ENCODE assay signal across 7 mouse cellular contexts in genomic region chr11:95688981-95689380, GRCm38 (mm10). TPM values are rescaled to one million over a fixed set of nuclear protein-coding genes. Genes with fewer than 3 reads are reported as not detected.
DNase-seq lines count a peak whose midpoint lies in the region; ATAC-seq and TF ChIP-seq lines count a peak whose summit lies in the region.

No protein-coding gene starts in this region.

- H3K9ac ChIP-seq in liver, embryonic 14.5 days (replicated peaks): peak overlapping the region; percentile 41
- no peak overlapping the region for H3K9ac ChIP-seq in hindbrain, embryonic 13.5 days

- peak overlapping the region; percentile 0 to 15; a peak in 3 of 4 replicates for H3K4me3 ChIP-seq in liver, embryonic 14.5 days (ENCODE audit: insufficient read depth in 1 of 2, low read depth in 2 of 2, low read length in 2 of 2)
- H3K4me3 ChIP-seq in hindbrain, embryonic 13.5 days: no peak overlapping the region

- H3K9me3 ChIP-seq in liver, embryonic 14.5 days (ENCODE audit: control insufficient read depth, low read length): no peaks in the 10 kb centered on the region
- no peaks in the 10 kb centered on the region for H3K9me3 ChIP-seq in hindbrain, embryonic 13.5 days

- peak; percentile 22; the same call in 1 of the 2 replicates for TF ChIP-seq CTCF in liver, embryonic 14.5 days (IDR thresholded peaks at IDR 0.05; ENCODE audit: low read depth)

- peak; percentile 47 for DNase-seq in urinary bladder, postnatal 14 days (ENCODE audit: low spot score)
- DNase-seq in urinary bladder, postnatal 10 days (ENCODE audit: low spot score): no peak
- peak; percentile 23 to 35 for DNase-seq in heart, adult 9 months (ENCODE audit: low spot score in 2 of 2)
- peak in 1 of 3 experiments; percentile 60 for DNase-seq in liver, embryonic 14.5 days (ENCODE audit: low read depth in 3 of 3, low spot score in 3 of 3)
- peak; percentile 17 to 39 for DNase-seq in spleen, postnatal 14 days (ENCODE audit: low spot score in 2 of 2)
- no peak for DNase-seq in embryo, embryonic 9.5 days (ENCODE audit: extremely low spot score)

- no peaks in the 10 kb centered on the region for H3K27me3 ChIP-seq in liver, embryonic 14.5 days (ENCODE audit: control insufficient read depth, insufficient read depth, low read length)
- H3K27me3 ChIP-seq in hindbrain, embryonic 13.5 days: no peaks in the 10 kb centered on the region

- H3K4me1 ChIP-seq in liver, embryonic 14.5 days (replicated peaks; ENCODE audit: control insufficient read depth in 2 of 2, insufficient read depth in 2 of 2, low read length in 1 of 2): peaks cover 27 to 44% of the 10 kb centered on the region in 2 experiments
- H3K4me1 ChIP-seq in hindbrain, embryonic 13.5 days (replicated peaks): no peaks in the 10 kb centered on the region

- H3K27ac ChIP-seq in liver, embryonic 14.5 days: peak overlapping the region; percentile 49
- no peak overlapping the region for H3K27ac ChIP-seq in hindbrain, embryonic 13.5 days

- peak; percentile 84 for ATAC-seq in liver, embryonic 14.5 days (ENCODE audit: insufficient read depth)
- no peak for ATAC-seq in hindbrain, embryonic 13.5 days (ENCODE audit: low FRiP score)

- H3K36me3 ChIP-seq in liver, embryonic 14.5 days (replicated peaks; ENCODE audit: control insufficient read depth, insufficient read depth, low read depth): no peaks in the 10 kb centered on the region
- no peaks in the 10 kb centered on the region for H3K36me3 ChIP-seq in hindbrain, embryonic 13.5 days

- peak overlapping the region; percentile 47 for H3K4me2 ChIP-seq in liver, embryonic 14.5 days (ENCODE audit: low read depth)
- H3K4me2 ChIP-seq in hindbrain, embryonic 13.5 days: no peak overlapping the region

- no peak for TF ChIP-seq EP300 in liver, embryonic 14.5 days (IDR thresholded peaks at IDR 0.05; ENCODE audit: low read depth)

- WGBS in liver, embryonic 14.5 days (ENCODE audit: insufficient replicate concordance): 6% methylated on average over 7 of the region's 7 CpGs
- 74% methylated on average over 7 of the region's 7 CpGs for WGBS in hindbrain, embryonic 13.5 days

RNA-seq across cellular contexts. Expression of gene Phb, which starts 22.2 kb away (rescaled TPM):
- polyA plus RNA-seq in liver, embryonic 14.5 days (2012; rRNA removed): 90.4 and 124 TPM in 2 replicates
- 148 and 153 TPM in 2 replicates for polyA plus RNA-seq in liver, embryonic 14.5 days (2014; fragmentation: Nextera tagmentation; extraction: Ambion mirVana)
- 175 and 186 TPM in 2 replicates for polyA plus RNA-seq in hindbrain, embryonic 13.5 days (2015; fragmentation: Nextera tagmentation; extraction: Ambion mirVana)

RNA-seq across cellular contexts. Expression of gene Zfp652, which starts 23.5 kb away (rescaled TPM):
- polyA plus RNA-seq in liver, embryonic 14.5 days (2012; rRNA removed): 5.3 and 5.4 TPM in 2 replicates
- 3.2 and 3.7 TPM in 2 replicates for polyA plus RNA-seq in liver, embryonic 14.5 days (2014; fragmentation: Nextera tagmentation; extraction: Ambion mirVana)
- 31.0 and 32.8 TPM in 2 replicates for polyA plus RNA-seq in hindbrain, embryonic 13.5 days (2015; fragmentation: Nextera tagmentation; extraction: Ambion mirVana)

RNA-seq across cellular contexts. Expression of gene B130006D01Rik, which starts 34.4 kb away (rescaled TPM):
- polyA plus RNA-seq in liver, embryonic 14.5 days (2012; rRNA removed): 0.09 and 0.11 TPM in 2 replicates
- 0.25 and 0.27 TPM in 2 replicates for polyA plus RNA-seq in liver, embryonic 14.5 days (2014; fragmentation: Nextera tagmentation; extraction: Ambion mirVana)
- polyA plus RNA-seq in hindbrain, embryonic 13.5 days (2015; fragmentation: Nextera tagmentation; extraction: Ambion mirVana): 1.6 and 1.8 TPM in 2 replicates

Comparison
In these comparisons a context has a peak if more than half of its experiments do, and no peak if none do; other contexts are left out.
1. DNase-seq: peak in urinary bladder, postnatal 14 days (single experiment), heart, adult 9 months (2 of 2) and spleen, postnatal 14 days (2 of 2); none in urinary bladder, postnatal 10 days (single experiment) and embryo, embryonic 9.5 days (single experiment).